Mouse (Mus musculus) liver, postnatal 0 days (tissue): ENCODE measurements around the gene Susd1.

Experiments
- CTCF ChIP-seq: sonication (generic); IDR thresholded peaks from 2 replicates; pipeline ENCODE4 v1.5.1; 2016; ENCODE audit warnings: antibody characterized with exemption, low read depth
- EP300 ChIP-seq: IDR thresholded peaks from 2 replicates; pipeline ENCODE4 v1.6.1; 2016; ENCODE audit warnings: antibody characterized with exemption, low read depth, mild to moderate bottlenecking

DNA sequence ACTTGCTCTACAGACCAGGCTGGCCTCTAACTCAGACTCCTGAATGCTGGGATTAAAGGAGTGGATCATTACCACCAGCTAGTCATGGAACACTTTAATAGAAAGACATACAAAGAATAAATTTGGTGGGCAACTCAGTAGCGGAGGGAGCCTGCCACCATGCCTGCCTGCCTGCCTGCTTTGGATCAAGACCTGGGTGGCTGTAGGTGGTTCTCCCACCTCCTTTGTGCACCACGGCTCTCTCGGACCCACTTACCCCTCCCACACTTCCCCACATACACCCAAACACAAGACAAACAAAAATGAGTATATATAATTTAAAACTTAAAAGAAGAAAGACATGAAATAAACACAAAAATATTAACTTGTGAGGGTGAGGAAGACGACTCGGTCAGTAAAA lies 18.7 kb upstream of the Susd1 start:
- TF ChIP-seq CTCF (no peak), EP300 (no peak)
